Mouse (Mus musculus): ENCODE measurements around the gene Plcb1. TPM values are rescaled to one million over a fixed set of nuclear protein-coding genes. Genes with fewer than 3 reads are reported as not detected.

The Plcb1 gene
- polyA plus RNA-seq, 1 experiment from 2014 or later, result 34.5 TPM

- Histone ChIP-seq H3K36me3 (ENCODE audit: control insufficient read depth, insufficient read depth, low read length) (no peaks in the 10 kb centered on the region), H3K4me2 (replicated peaks; ENCODE audit: low read depth, low read length) (no peak overlapping the region), H3K9ac (ENCODE audit: low read depth, low read length) (no peak overlapping the region), H3K9me3 (ENCODE audit: control insufficient read depth, low read length) (no peaks in the 10 kb centered on the region), H3K27ac (ENCODE audit: low read depth, low read length) (no peak overlapping the region), H3K4me3 (ENCODE audit: low read length) (no peak overlapping the region), H3K4me1 (ENCODE audit: control insufficient read depth, insufficient read depth, low read length) (no peaks in the 10 kb centered on the region), H3K27me3 (ENCODE audit: control insufficient read depth, insufficient read depth, low read length) (no peaks in the 10 kb centered on the region)
- ATAC-seq (ENCODE audit: low FRiP score, low TSS enrichment), result no peak
- 70% methylated on average over 5 of the region's 5 CpGs for WGBS
Measured at GRCm38 (mm10) chr2:135072503-135072902, 286.6 kb downstream of the Plcb1 start.

GRCm38 (mm10) chr2:135073014-135073413 lies 287.1 kb downstream of the Plcb1 start:
- no peaks in the 10 kb centered on the region for H3K4me1 ChIP-seq (ENCODE audit: control insufficient read depth, insufficient read depth, low read length)
- H3K4me2 ChIP-seq (replicated peaks; ENCODE audit: low read depth, low read length), result no peak overlapping the region
- no peaks in the 10 kb centered on the region for H3K9me3 ChIP-seq (ENCODE audit: control insufficient read depth, low read length)
- no peak overlapping the region for H3K4me3 ChIP-seq (ENCODE audit: low read length)
- H3K27ac ChIP-seq (ENCODE audit: low read depth, low read length), result no peak overlapping the region
- no peaks in the 10 kb centered on the region for H3K36me3 ChIP-seq (ENCODE audit: control insufficient read depth, insufficient read depth, low read length)
- no peak overlapping the region for H3K9ac ChIP-seq (ENCODE audit: low read depth, low read length)
- no peak for ATAC-seq (ENCODE audit: low FRiP score, low TSS enrichment)
- WGBS, result 76% methylated on average over 5 of the region's 5 CpGs
- no peaks in the 10 kb centered on the region for H3K27me3 ChIP-seq (ENCODE audit: control insufficient read depth, insufficient read depth, low read length)

GRCm38 (mm10) chr2:135075375-135075774 lies 289.5 kb downstream of the Plcb1 start:
- H3K4me1 ChIP-seq (ENCODE audit: control insufficient read depth, insufficient read depth, low read length), result no peaks in the 10 kb centered on the region
- no peaks in the 10 kb centered on the region for H3K9me3 ChIP-seq (ENCODE audit: control insufficient read depth, low read length)
- H3K4me2 ChIP-seq (replicated peaks; ENCODE audit: low read depth, low read length), result no peak overlapping the region
- H3K27ac ChIP-seq (ENCODE audit: low read depth, low read length), result no peak overlapping the region
- ATAC-seq (ENCODE audit: low FRiP score, low TSS enrichment), result no peak
- no peak overlapping the region for H3K9ac ChIP-seq (ENCODE audit: low read depth, low read length)
- no peaks in the 10 kb centered on the region for H3K27me3 ChIP-seq (ENCODE audit: control insufficient read depth, insufficient read depth, low read length)
- H3K4me3 ChIP-seq (ENCODE audit: low read length), result no peak overlapping the region
- 84% methylated on average over 1 of the region's 1 CpGs for WGBS
- no peaks in the 10 kb centered on the region for H3K36me3 ChIP-seq (ENCODE audit: control insufficient read depth, insufficient read depth, low read length)

- no peak overlapping the region for H3K4me3 ChIP-seq (ENCODE audit: low read length)
- H3K27me3 ChIP-seq (ENCODE audit: control insufficient read depth, insufficient read depth, low read length), result no peaks in the 10 kb centered on the region
- 75% methylated on average over 5 of the region's 5 CpGs for WGBS
- H3K4me2 ChIP-seq (replicated peaks; ENCODE audit: low read depth, low read length), result no peak overlapping the region
- H3K27ac ChIP-seq (ENCODE audit: low read depth, low read length), result no peak overlapping the region
- ATAC-seq (ENCODE audit: low FRiP score, low TSS enrichment), result no peak
- no peaks in the 10 kb centered on the region for H3K36me3 ChIP-seq (ENCODE audit: control insufficient read depth, insufficient read depth, low read length)
- no peaks in the 10 kb centered on the region for H3K4me1 ChIP-seq (ENCODE audit: control insufficient read depth, insufficient read depth, low read length)
- H3K9ac ChIP-seq (ENCODE audit: low read depth, low read length), result no peak overlapping the region
- H3K9me3 ChIP-seq (ENCODE audit: control insufficient read depth, low read length), result no peaks in the 10 kb centered on the region
Measured at GRCm38 (mm10) chr2:135092588-135093162, 306.8 kb downstream of the Plcb1 start.

GRCm38 (mm10) chr2:135101292-135101691 lies 315.4 kb downstream of the Plcb1 start:
- H3K27me3 ChIP-seq (ENCODE audit: control insufficient read depth, insufficient read depth, low read length), result no peaks in the 10 kb centered on the region
- H3K4me3 ChIP-seq (ENCODE audit: low read length), result no peak overlapping the region
- no peak overlapping the region for H3K27ac ChIP-seq (ENCODE audit: low read depth, low read length)
- H3K4me1 ChIP-seq (ENCODE audit: control insufficient read depth, insufficient read depth, low read length), result no peaks in the 10 kb centered on the region
- whole genome bisulfite sequencing, result 80% methylated on average over 4 of the region's 4 CpGs
- no peaks in the 10 kb centered on the region for H3K9me3 ChIP-seq (ENCODE audit: control insufficient read depth, low read length)
- H3K4me2 ChIP-seq (replicated peaks; ENCODE audit: low read depth, low read length), result no peak overlapping the region
- no peak overlapping the region for H3K9ac ChIP-seq (ENCODE audit: low read depth, low read length)
- ATAC-seq (ENCODE audit: low FRiP score, low TSS enrichment), result no peak
- H3K36me3 ChIP-seq (ENCODE audit: control insufficient read depth, insufficient read depth, low read length), result no peaks in the 10 kb centered on the region

- WGBS, result 85% methylated on average over 1 of the region's 1 CpGs
- Histone ChIP-seq H3K27me3 (ENCODE audit: control insufficient read depth, insufficient read depth, low read length) (no peaks in the 10 kb centered on the region), H3K36me3 (ENCODE audit: control insufficient read depth, insufficient read depth, low read length) (no peaks in the 10 kb centered on the region), H3K4me3 (ENCODE audit: low read length) (no peak overlapping the region), H3K9me3 (ENCODE audit: control insufficient read depth, low read length) (no peaks in the 10 kb centered on the region), H3K4me2 (replicated peaks; ENCODE audit: low read depth, low read length) (no peak overlapping the region), H3K4me1 (ENCODE audit: control insufficient read depth, insufficient read depth, low read length) (no peaks in the 10 kb centered on the region), H3K27ac (ENCODE audit: low read depth, low read length) (no peak overlapping the region), H3K9ac (ENCODE audit: low read depth, low read length) (no peak overlapping the region)
- no peak for ATAC-seq (ENCODE audit: low FRiP score, low TSS enrichment)
Measured at GRCm38 (mm10) chr2:135101943-135102342, 316.1 kb downstream of the Plcb1 start.

GRCm38 (mm10) chr2:135106649-135107048 lies 320.8 kb downstream of the Plcb1 start:
- no peaks in the 10 kb centered on the region for H3K27me3 ChIP-seq (ENCODE audit: control insufficient read depth, insufficient read depth, low read length)
- no peak overlapping the region for H3K4me3 ChIP-seq (ENCODE audit: low read length)
- no peak for ATAC-seq (ENCODE audit: low FRiP score, low TSS enrichment)
- H3K9ac ChIP-seq (ENCODE audit: low read depth, low read length), result no peak overlapping the region
- H3K27ac ChIP-seq (ENCODE audit: low read depth, low read length), result no peak overlapping the region
- 97% methylated on average over 4 of the region's 4 CpGs for WGBS
- no peaks in the 10 kb centered on the region for H3K9me3 ChIP-seq (ENCODE audit: control insufficient read depth, low read length)
- no peak overlapping the region for H3K4me2 ChIP-seq (replicated peaks; ENCODE audit: low read depth, low read length)
- H3K36me3 ChIP-seq (ENCODE audit: control insufficient read depth, insufficient read depth, low read length), result no peaks in the 10 kb centered on the region
- H3K4me1 ChIP-seq (ENCODE audit: control insufficient read depth, insufficient read depth, low read length), result no peaks in the 10 kb centered on the region

- Histone ChIP-seq H3K4me1 (ENCODE audit: control insufficient read depth, insufficient read depth, low read length) (no peaks in the 10 kb centered on the region), H3K27me3 (ENCODE audit: control insufficient read depth, insufficient read depth, low read length) (no peaks in the 10 kb centered on the region), H3K9ac (ENCODE audit: low read depth, low read length) (no peak overlapping the region), H3K9me3 (ENCODE audit: control insufficient read depth, low read length) (no peaks in the 10 kb centered on the region), H3K36me3 (ENCODE audit: control insufficient read depth, insufficient read depth, low read length) (no peaks in the 10 kb centered on the region), H3K4me2 (replicated peaks; ENCODE audit: low read depth, low read length) (no peak overlapping the region), H3K27ac (ENCODE audit: low read depth, low read length) (no peak overlapping the region), H3K4me3 (ENCODE audit: low read length) (no peak overlapping the region)
- ATAC-seq (ENCODE audit: low FRiP score, low TSS enrichment), result no peak
- 82% methylated on average over 2 of the region's 2 CpGs for WGBS
Measured at GRCm38 (mm10) chr2:135108607-135109006, 322.7 kb downstream of the Plcb1 start.

GRCm38 (mm10) chr2:135114501-135115128 lies 328.7 kb downstream of the Plcb1 start:
- H3K27me3 ChIP-seq (ENCODE audit: control insufficient read depth, insufficient read depth, low read length), result no peaks in the 10 kb centered on the region
- H3K36me3 ChIP-seq (ENCODE audit: control insufficient read depth, insufficient read depth, low read length), result no peaks in the 10 kb centered on the region
- ATAC-seq (ENCODE audit: low FRiP score, low TSS enrichment), result no peak
- H3K4me3 ChIP-seq (ENCODE audit: low read length), result no peak overlapping the region
- no peak overlapping the region for H3K4me2 ChIP-seq (replicated peaks; ENCODE audit: low read depth, low read length)
- H3K9ac ChIP-seq (ENCODE audit: low read depth, low read length), result no peak overlapping the region
- peaks cover 5% of the 10 kb centered on the region; the same call in 1 of the 2 replicates for H3K9me3 ChIP-seq (ENCODE audit: control insufficient read depth, low read length)
- no peak overlapping the region for H3K27ac ChIP-seq (ENCODE audit: low read depth, low read length)
- 80% methylated on average over 3 of the region's 3 CpGs for WGBS
- no peaks in the 10 kb centered on the region for H3K4me1 ChIP-seq (ENCODE audit: control insufficient read depth, insufficient read depth, low read length)

Measured in kidney, embryonic 14.5 days (tissue).